Mouse (Mus musculus): ENCODE results near the gene Ccdc85c. TPM values are rescaled to one million over a fixed set of nuclear protein-coding genes. Genes with fewer than 3 reads are reported as not detected.

Ccdc85c gene
- polyA plus RNA-seq, 1 experiment = 100 TPM

DNA sequence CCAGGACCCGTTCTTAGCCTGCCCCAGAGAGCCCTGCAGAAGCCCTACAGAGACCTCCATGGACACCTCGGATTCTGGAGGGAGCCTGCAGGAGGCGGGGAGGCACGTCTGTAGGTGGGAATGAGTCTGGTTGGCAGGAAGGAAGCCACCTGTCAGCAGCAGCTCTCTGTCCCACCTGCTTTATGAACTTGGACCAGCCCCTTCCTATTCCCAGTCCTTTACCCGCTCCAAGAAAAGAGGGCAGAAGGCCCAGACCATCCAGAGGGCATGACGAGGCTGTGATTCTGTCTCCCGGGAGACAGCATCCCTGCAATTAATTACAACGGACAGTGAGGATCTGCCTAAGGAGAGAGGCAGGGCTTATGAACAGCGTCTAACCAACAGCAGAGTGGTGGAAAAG is 43.3 kb downstream of the Ccdc85c start:
- 55% methylated on average over 9 of the region's 9 CpGs for WGBS
- H3K27ac ChIP-seq (ENCODE audit: insufficient read depth, low read depth, low read length) = no peak overlapping the region

GRCm38 (mm10) chr12:108230821-108231794 is 44.1 kb downstream of the Ccdc85c start:
- Histone ChIP-seq H3K27me3 (ENCODE audit: control insufficient read depth, insufficient read depth, low read length) (no peaks in the 10 kb centered on the region), H3K27ac (ENCODE audit: insufficient read depth, low read depth, low read length) (no peak overlapping the region), H3K4me3 (ENCODE audit: low read depth, low read length) (no peak overlapping the region), H3K4me1 (ENCODE audit: control insufficient read depth, insufficient read depth, insufficient read length, low read length) (peaks cover 39% of the 10 kb centered on the region), H3K36me3 (ENCODE audit: control insufficient read depth, insufficient read depth, low read length) (no peaks in the 10 kb centered on the region)
- TF ChIP-seq CTCF (IDR thresholded peaks at IDR 0.05; ENCODE audit: extremely low read depth, insufficient read length, insufficient replicate concordance, low read depth, low read length) (peak; percentile 51; the same call in 1 of the 2 replicates), POLR2A (IDR thresholded peaks at IDR 0.05; ENCODE audit: low read depth, low read length) (no peak)
- WGBS = 49% methylated on average over 17 of the region's 18 CpGs

More for the DNA sequence above, 43.3 kb downstream of the Ccdc85c start:
- Histone ChIP-seq H3K4me3 (ENCODE audit: low read depth, low read length) (no peak overlapping the region), H3K36me3 (ENCODE audit: control insufficient read depth, insufficient read depth, low read length) (no peaks in the 10 kb centered on the region), H3K4me1 (ENCODE audit: control insufficient read depth, insufficient read depth, insufficient read length, low read length) (peaks cover 47% of the 10 kb centered on the region), H3K27me3 (ENCODE audit: control insufficient read depth, insufficient read depth, low read length) (no peaks in the 10 kb centered on the region)
- TF ChIP-seq CTCF (IDR thresholded peaks at IDR 0.05; ENCODE audit: extremely low read depth, insufficient read length, insufficient replicate concordance, low read depth, low read length) (no peak), POLR2A (IDR thresholded peaks at IDR 0.05; ENCODE audit: low read depth, low read length) (no peak)

DNA sequence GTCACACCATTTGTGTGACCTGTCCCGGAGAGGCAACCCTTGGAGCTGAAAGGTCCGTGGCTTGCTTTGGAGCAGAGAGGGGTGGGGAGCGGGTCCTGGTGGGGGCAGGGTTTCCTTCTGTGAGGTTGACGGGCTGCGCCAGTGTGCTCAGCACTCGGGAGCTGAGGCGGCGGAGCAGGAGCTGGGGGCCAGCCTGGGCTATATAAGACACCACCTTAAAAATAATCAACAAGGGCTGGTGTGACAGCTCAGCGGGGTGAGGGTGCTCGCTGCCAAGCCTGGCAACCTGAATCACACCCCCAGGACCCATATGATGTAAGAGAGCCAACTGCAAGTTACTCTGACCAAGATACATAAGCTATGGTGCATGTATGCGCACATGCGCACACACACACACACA is 45.1 kb downstream of the Ccdc85c start:
- H3K36me3 ChIP-seq (ENCODE audit: control insufficient read depth, insufficient read depth, low read length) = no peaks in the 10 kb centered on the region
- 95% methylated on average over 12 of the region's 12 CpGs for WGBS
- H3K4me1 ChIP-seq (ENCODE audit: control insufficient read depth, insufficient read depth, insufficient read length, low read length) = peaks cover 33% of the 10 kb centered on the region
- TF ChIP-seq POLR2A (IDR thresholded peaks at IDR 0.05; ENCODE audit: low read depth, low read length) (no peak), CTCF (IDR thresholded peaks at IDR 0.05; ENCODE audit: extremely low read depth, insufficient read length, insufficient replicate concordance, low read depth, low read length) (no peak)
- H3K4me3 ChIP-seq (ENCODE audit: low read depth, low read length) = no peak overlapping the region
- H3K27ac ChIP-seq (ENCODE audit: insufficient read depth, low read depth, low read length) = no peak overlapping the region
- no peaks in the 10 kb centered on the region for H3K27me3 ChIP-seq (ENCODE audit: control insufficient read depth, insufficient read depth, low read length)

DNA sequence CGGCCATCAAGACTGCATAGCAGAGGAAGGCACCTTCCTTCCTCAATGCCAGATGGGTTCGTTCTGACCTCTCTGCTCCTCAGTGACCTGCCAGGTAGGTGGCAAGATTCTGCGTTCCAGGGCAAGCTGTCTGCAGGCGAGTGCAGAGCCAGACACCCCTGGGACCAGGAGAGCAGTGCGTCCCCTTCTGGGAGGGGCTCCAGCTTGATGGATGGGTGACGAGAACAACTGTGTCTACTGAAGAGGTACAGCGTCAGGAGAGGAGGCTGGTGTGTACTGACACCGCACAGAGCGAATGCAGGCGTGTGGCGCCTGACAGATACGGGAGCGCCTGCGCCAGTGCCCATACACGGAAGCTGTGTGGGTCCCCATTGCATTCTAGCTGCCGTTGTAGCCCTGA is 47.7 kb downstream of the Ccdc85c start:
- Histone ChIP-seq H3K4me1 (ENCODE audit: control insufficient read depth, insufficient read depth, insufficient read length, low read length) (peaks cover 12% of the 10 kb centered on the region), H3K4me3 (ENCODE audit: low read depth, low read length) (no peak overlapping the region), H3K27ac (ENCODE audit: insufficient read depth, low read depth, low read length) (no peak overlapping the region), H3K36me3 (ENCODE audit: control insufficient read depth, insufficient read depth, low read length) (no peaks in the 10 kb centered on the region), H3K27me3 (ENCODE audit: control insufficient read depth, insufficient read depth, low read length) (no peaks in the 10 kb centered on the region)
- TF ChIP-seq CTCF (IDR thresholded peaks at IDR 0.05; ENCODE audit: extremely low read depth, insufficient read length, insufficient replicate concordance, low read depth, low read length) = no peak
- no peak for TF ChIP-seq POLR2A (IDR thresholded peaks at IDR 0.05; ENCODE audit: low read depth, low read length)
- WGBS = 91% methylated on average over 16 of the region's 16 CpGs

DNA sequence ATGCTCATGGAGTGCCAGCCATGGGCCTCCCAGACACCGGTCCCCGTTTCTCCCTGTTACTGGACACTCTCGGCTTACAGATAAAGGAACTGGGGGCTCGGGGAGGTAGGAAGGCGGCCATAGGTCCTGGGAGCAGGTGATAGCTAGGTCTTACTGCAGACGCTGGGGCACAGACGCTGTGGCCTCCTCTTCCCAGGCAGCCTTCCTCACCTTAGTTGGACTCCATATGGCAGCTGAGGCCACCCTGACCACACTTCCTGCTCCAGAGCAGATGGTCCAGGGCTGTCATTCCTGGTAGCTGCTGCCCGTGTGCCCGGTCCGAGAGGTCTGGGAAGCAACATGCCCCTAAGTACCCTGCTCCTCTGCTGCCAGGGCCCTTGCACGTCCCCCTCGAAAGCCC is 48.3 kb downstream of the Ccdc85c start:
- TF ChIP-seq CTCF (IDR thresholded peaks at IDR 0.05; ENCODE audit: extremely low read depth, insufficient read length, insufficient replicate concordance, low read depth, low read length) (no peak), POLR2A (IDR thresholded peaks at IDR 0.05; ENCODE audit: low read depth, low read length) (no peak)
- Histone ChIP-seq H3K4me3 (ENCODE audit: low read depth, low read length) (no peak overlapping the region), H3K27me3 (ENCODE audit: control insufficient read depth, insufficient read depth, low read length) (no peaks in the 10 kb centered on the region), H3K27ac (ENCODE audit: insufficient read depth, low read depth, low read length) (no peak overlapping the region), H3K36me3 (ENCODE audit: control insufficient read depth, insufficient read depth, low read length) (no peaks in the 10 kb centered on the region), H3K4me1 (ENCODE audit: control insufficient read depth, insufficient read depth, insufficient read length, low read length) (peaks cover 9% of the 10 kb centered on the region)
- 93% methylated on average over 12 of the region's 12 CpGs for WGBS

DNA sequence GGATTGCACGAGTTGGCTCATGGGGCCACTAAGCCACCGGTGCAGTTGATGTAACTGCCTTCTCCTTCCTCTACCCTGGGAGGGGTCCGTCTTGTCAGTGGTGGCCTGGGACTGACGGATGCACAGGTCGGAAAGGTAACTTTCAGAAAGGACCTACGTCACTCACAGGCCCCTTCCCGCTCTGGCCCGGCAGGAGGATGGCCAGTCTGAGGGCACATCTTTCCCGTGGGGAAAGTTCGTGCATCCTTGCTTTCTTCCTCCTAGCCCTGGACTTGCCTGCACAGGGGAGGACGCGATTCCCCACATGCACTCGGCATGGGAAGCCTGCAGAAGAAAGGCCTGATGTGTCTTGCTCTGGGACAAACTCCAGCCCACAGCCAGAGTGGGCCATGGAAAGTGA is 49.0 kb downstream of the Ccdc85c start:
- WGBS = 86% methylated on average over 13 of the region's 13 CpGs
- TF ChIP-seq POLR2A (IDR thresholded peaks at IDR 0.05; ENCODE audit: low read depth, low read length) = no peak
- TF ChIP-seq CTCF (IDR thresholded peaks at IDR 0.05; ENCODE audit: extremely low read depth, insufficient read length, insufficient replicate concordance, low read depth, low read length) = no peak
- Histone ChIP-seq H3K4me3 (ENCODE audit: low read depth, low read length) (no peak overlapping the region), H3K27me3 (ENCODE audit: control insufficient read depth, insufficient read depth, low read length) (no peaks in the 10 kb centered on the region), H3K4me1 (ENCODE audit: control insufficient read depth, insufficient read depth, insufficient read length, low read length) (peaks cover 4% of the 10 kb centered on the region), H3K27ac (ENCODE audit: insufficient read depth, low read depth, low read length) (no peak overlapping the region), H3K36me3 (ENCODE audit: control insufficient read depth, insufficient read depth, low read length) (no peaks in the 10 kb centered on the region)

DNA sequence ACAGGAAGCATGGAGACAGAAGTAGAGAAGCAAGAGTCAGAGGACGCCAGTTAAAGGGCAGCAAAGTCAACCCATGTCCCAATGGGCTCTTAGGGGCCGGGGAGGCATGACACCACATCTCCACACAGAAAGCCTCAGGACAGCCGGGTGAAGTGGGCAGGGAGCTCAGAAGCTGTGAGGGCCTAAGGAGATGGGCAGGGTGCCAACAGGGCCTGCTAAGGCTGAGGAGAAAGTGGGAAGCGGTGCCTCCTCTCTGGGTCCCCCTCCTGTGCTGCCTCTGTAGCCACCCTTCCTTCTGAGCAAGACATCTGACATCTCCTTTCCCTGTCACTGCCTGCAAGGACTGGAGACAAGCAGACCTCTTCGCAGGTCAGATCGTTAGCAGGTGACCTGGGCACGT is 49.4 kb downstream of the Ccdc85c start:
- TF ChIP-seq POLR2A (IDR thresholded peaks at IDR 0.05; ENCODE audit: low read depth, low read length) = no peak
- TF ChIP-seq CTCF (IDR thresholded peaks at IDR 0.05; ENCODE audit: extremely low read depth, insufficient read length, insufficient replicate concordance, low read depth, low read length) = no peak
- Histone ChIP-seq H3K36me3 (ENCODE audit: control insufficient read depth, insufficient read depth, low read length) (no peaks in the 10 kb centered on the region), H3K4me1 (ENCODE audit: control insufficient read depth, insufficient read depth, insufficient read length, low read length) (no peaks in the 10 kb centered on the region; the same call in 1 of the 2 replicates), H3K27ac (ENCODE audit: insufficient read depth, low read depth, low read length) (no peak overlapping the region), H3K4me3 (ENCODE audit: low read depth, low read length) (no peak overlapping the region), H3K27me3 (ENCODE audit: control insufficient read depth, insufficient read depth, low read length) (no peaks in the 10 kb centered on the region)
- 81% methylated on average over 7 of the region's 7 CpGs for WGBS
